26 mouse cellular contexts compared by ENCODE assay signal in genomic region chr13:101727837-101728236, GRCm38 (mm10). TPM values are rescaled to one million over a fixed set of nuclear protein-coding genes. Genes with fewer than 3 reads are reported as not detected.
DNase-seq lines count a peak whose midpoint lies in the region; ATAC-seq and TF ChIP-seq lines count a peak whose summit lies in the region.
"Had no signal": no experiment of that assay in that cellular context is flagged by ENCODE, and none has a peak within 500 bp of the region (broad histone marks: within the 10 kb centered on the region; RNA-seq: fewer than 3 reads in every experiment).

No protein-coding gene starts in this region.

- H3K4me3 ChIP-seq in kidney, postnatal 0 days (replicated peaks; ENCODE audit: low read depth, low read length): no peak overlapping the region
- no peak overlapping the region for H3K4me3 ChIP-seq in limb, embryonic 13.5 days
- no peak overlapping the region for H3K4me3 ChIP-seq in midbrain, embryonic 13.5 days (replicated peaks)
- H3K4me3 ChIP-seq: embryonic facial prominence, embryonic 13.5 days; erythroblast, embryonic 14.5 days; forebrain, embryonic 10.5 days; heart, embryonic 12.5 days; hindbrain, embryonic 12.5 days had no signal

- ATAC-seq in kidney, postnatal 0 days (replicated peaks; ENCODE audit: low FRiP score, low read depth): no peak
- ATAC-seq in limb, embryonic 13.5 days (ENCODE audit: low FRiP score, low read depth): peak; percentile 52; the same call in 1 of the 2 replicates
- ATAC-seq in megakaryocyte, adult 5-6 weeks (ENCODE audit: poor library complexity, severe bottlenecking): no peak
- ATAC-seq in midbrain, embryonic 13.5 days: no peak
- ATAC-seq: CD4-positive, CD25-positive, alpha-beta regulatory T cell, adult 4 months; forebrain, embryonic 14.5 days; hindbrain, embryonic 16.5 days; inflammation-experienced regulatory T-cells, adult 6 months had no signal

- H3K27ac ChIP-seq in kidney, postnatal 0 days: no peak overlapping the region
- no peak overlapping the region for H3K27ac ChIP-seq in limb, embryonic 13.5 days
- no peak overlapping the region for H3K27ac ChIP-seq in midbrain, embryonic 13.5 days
- H3K27ac ChIP-seq: embryonic facial prominence, embryonic 13.5 days; forebrain, embryonic 10.5 days; hindbrain, embryonic 12.5 days had no signal

- TF ChIP-seq CTCF in kidney, postnatal 0 days (IDR thresholded peaks at IDR 0.05; ENCODE audit: low read depth): 0 out of 2 replicates have a peak, but pooled peaks have one; percentile 0

- no peaks in the 10 kb centered on the region for H3K27me3 ChIP-seq in kidney, postnatal 0 days (ENCODE audit: insufficient read depth, low read length)
- peaks cover 38% of the 10 kb centered on the region for H3K27me3 ChIP-seq in limb, embryonic 13.5 days
- no peaks in the 10 kb centered on the region for H3K27me3 ChIP-seq in midbrain, embryonic 13.5 days
- H3K27me3 ChIP-seq: embryonic facial prominence, embryonic 13.5 days; heart, embryonic 12.5 days; hindbrain, embryonic 12.5 days had no signal

- H3K4me2 ChIP-seq in kidney, postnatal 0 days (ENCODE audit: low read length): no peak overlapping the region
- H3K4me2 ChIP-seq in limb, embryonic 13.5 days (replicated peaks): no peak overlapping the region
- no peak overlapping the region for H3K4me2 ChIP-seq in midbrain, embryonic 13.5 days (replicated peaks)
- H3K4me2 ChIP-seq: embryonic facial prominence, embryonic 13.5 days; heart, embryonic 12.5 days; hindbrain, embryonic 12.5 days had no signal

- H3K4me1 ChIP-seq in kidney, postnatal 0 days (replicated peaks; ENCODE audit: insufficient read depth, low read length): peaks cover 6% of the 10 kb centered on the region
- peaks cover 47% of the 10 kb centered on the region for H3K4me1 ChIP-seq in limb, embryonic 13.5 days
- peaks cover 19% of the 10 kb centered on the region for H3K4me1 ChIP-seq in midbrain, embryonic 13.5 days (replicated peaks)

- no peaks in the 10 kb centered on the region for H3K9me3 ChIP-seq in kidney, postnatal 0 days (replicated peaks; ENCODE audit: low read length)
- H3K9me3 ChIP-seq in limb, embryonic 13.5 days: no peaks in the 10 kb centered on the region
- no peaks in the 10 kb centered on the region for H3K9me3 ChIP-seq in midbrain, embryonic 13.5 days
- H3K9me3 ChIP-seq: embryonic facial prominence, embryonic 13.5 days; forebrain, embryonic 10.5 days; G1E; heart, embryonic 12.5 days; hindbrain, embryonic 12.5 days had no signal

- no peaks in the 10 kb centered on the region for H3K36me3 ChIP-seq in kidney, postnatal 0 days (ENCODE audit: insufficient read depth, low read length)
- H3K36me3 ChIP-seq in limb, embryonic 13.5 days: no peaks in the 10 kb centered on the region
- no peaks in the 10 kb centered on the region for H3K36me3 ChIP-seq in midbrain, embryonic 13.5 days
- H3K36me3 ChIP-seq: embryonic facial prominence, embryonic 13.5 days; forebrain, embryonic 10.5 days; hindbrain, embryonic 12.5 days had no signal

- 63% methylated on average over 5 of the region's 5 CpGs for WGBS in kidney, postnatal 0 days
- 20% methylated on average over 5 of the region's 5 CpGs for WGBS in limb, embryonic 13.5 days
- 82% methylated on average over 5 of the region's 5 CpGs for WGBS in midbrain, embryonic 13.5 days

- peak; percentile 21 for DNase-seq in embryo, embryonic 10 days (ENCODE audit: low spot score)
- DNase-seq in embryo, embryonic 9.5 days (ENCODE audit: extremely low spot score): no peak
- no peak for DNase-seq in kidney, postnatal 0 days (ENCODE audit: low spot score)
- DNase-seq in kidney, postnatal 36 days: no peak
- peak; percentile 45 for DNase-seq in embryo, embryonic 11 days
- DNase-seq: adrenal gland, adult 8-10 months; adrenal gland, postnatal 36 days; B cell, adult 2 months; cerebellum, adult 11 months; cerebellum, adult 8-10 months; cerebellum, postnatal 14 days; gastrocnemius, postnatal 25 days; heart, postnatal 4 days had no signal

- no peak overlapping the region for H3K9ac ChIP-seq in kidney, postnatal 0 days (ENCODE audit: low read depth, low read length)
- no peak overlapping the region for H3K9ac ChIP-seq in limb, embryonic 13.5 days
- no peak overlapping the region for H3K9ac ChIP-seq in midbrain, embryonic 13.5 days (replicated peaks)
- H3K9ac ChIP-seq: embryonic facial prominence, embryonic 13.5 days; heart, embryonic 12.5 days; hindbrain, embryonic 12.5 days had no signal

RNA-seq across cellular contexts. Expression of gene Pik3r1, which starts 40.2 kb away (rescaled TPM):
- polyA plus RNA-seq in kidney, postnatal 0 days (2015; fragmentation: Nextera tagmentation; extraction: Ambion mirVana): 30.3 and 35.8 TPM in 2 replicates
- 44.4 TPM in 2 replicates for polyA plus RNA-seq in limb, embryonic 13.5 days (2015; fragmentation: Nextera tagmentation; extraction: Ambion mirVana)
- total RNA-seq in megakaryocyte, adult 5-6 weeks (2015): 67.7 and 93.8 TPM in 2 replicates
- total RNA-seq in megakaryocyte, adult 5-6 weeks (2017): 56.5 and 69.6 TPM in 2 replicates
- polyA plus RNA-seq in midbrain, embryonic 13.5 days (2015; fragmentation: Nextera tagmentation; extraction: Ambion mirVana): 34.1 and 36.9 TPM in 2 replicates

Comparison
In these comparisons a context has a peak if more than half of its experiments do, and no peak if none do; other contexts are left out.
1. DNase-seq: peak in embryo, embryonic 10 days (single experiment) and embryo, embryonic 11 days (single experiment); none in embryo, embryonic 9.5 days (single experiment), kidney, postnatal 0 days (single experiment) and kidney, postnatal 36 days (0 of 2).